Mouse (Mus musculus) liver, adult 2 months (tissue): Measurements from ENCODE around the gene As3mt.

Source experiments
- CTCF ChIP-seq: fragments of 200-500 bp; IDR thresholded peaks from 2 replicates; pipeline ENCODE4 v1.5.1; 2011; ENCODE audit warnings: low read depth, low read length, control low read depth
- POLR2A ChIP-seq: fragments of 200-500 bp; IDR thresholded peaks from 2 replicates; pipeline ENCODE4 v1.6.1; 2011; ENCODE audit warnings: low read length, control low read depth; ENCODE audit not compliant: insufficient read depth; ENCODE audit errors: extremely low read depth

DNA sequence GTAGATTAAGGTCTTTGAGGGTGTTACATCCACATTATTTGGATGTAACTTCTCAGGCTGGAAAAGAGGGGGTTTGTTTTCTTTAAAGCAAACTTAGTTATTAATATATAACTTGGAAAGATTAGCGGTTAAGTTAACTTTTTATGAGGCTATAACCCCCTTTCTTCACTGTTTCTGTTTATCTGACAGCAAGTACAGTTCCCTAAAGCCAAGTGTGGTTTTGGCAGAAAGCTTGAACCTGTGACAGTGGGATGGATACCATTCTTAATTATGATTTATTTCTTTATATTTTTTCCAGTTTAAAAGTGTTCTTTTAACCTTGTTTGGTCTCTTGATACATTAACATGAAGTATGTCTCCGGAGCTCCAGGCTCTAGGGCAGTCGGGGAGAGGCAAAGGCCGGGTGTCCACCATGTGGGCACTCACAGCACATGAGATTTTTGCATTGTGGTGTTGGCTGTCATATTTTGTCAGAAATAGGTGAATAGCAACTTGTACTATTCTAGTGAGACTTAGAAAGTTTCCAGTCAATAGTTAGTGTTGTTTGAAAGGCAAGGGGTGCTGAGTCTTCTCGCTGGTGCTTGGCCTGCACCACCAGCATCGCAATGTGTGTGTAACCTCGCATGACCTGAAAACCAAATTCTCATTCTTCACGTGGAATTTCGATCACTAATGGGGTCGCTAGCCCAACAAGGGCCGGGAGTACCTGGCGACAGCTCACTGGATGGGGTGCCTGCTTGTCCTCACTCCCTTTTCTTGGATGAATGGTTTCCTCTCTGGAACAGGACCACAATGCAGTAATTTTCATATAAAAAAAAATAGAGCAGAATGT, 56.9 kb downstream of the As3mt start:
- TF ChIP-seq POLR2A (no peak), CTCF (no peak)
